Mouse (Mus musculus) cerebellum, adult 11-12 months (tissue): ENCODE measurements around the gene Spata33.
A peak's percentile ranks its signal among the peaks of the same experiment; 100 is the strongest.
"Not testable (repeated sequence)": the region's sequence is repeated elsewhere in the genome, so short reads cannot be mapped to it uniquely, and the experiment has no call there.

Source experiments
- DNase-seq: peaks from one replicate; pipeline ENCODE4 v3.0.0; 2022

The Spata33 gene

DNA sequence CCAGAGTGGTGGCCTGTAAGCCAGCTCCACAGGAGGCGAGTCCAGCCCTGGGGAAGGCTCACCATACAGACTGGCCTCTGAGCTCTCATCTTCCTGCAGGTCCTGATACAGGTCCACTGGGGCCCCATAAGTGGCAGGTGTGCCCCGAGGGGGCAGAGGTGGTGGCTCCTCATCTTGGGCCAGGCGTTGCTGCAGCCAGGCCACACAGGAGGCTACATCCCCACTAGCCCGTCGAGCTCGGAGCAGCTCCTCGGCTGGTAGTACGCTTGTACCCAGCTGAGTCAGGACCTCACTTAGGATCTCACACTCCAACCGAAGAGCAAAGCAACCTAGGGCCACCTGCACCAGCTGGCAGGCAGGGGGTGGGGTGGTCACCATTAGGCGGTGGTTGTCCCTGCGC is 21.1 kb downstream of the Spata33 start:
- DNase-seq, result no peak

DNA sequence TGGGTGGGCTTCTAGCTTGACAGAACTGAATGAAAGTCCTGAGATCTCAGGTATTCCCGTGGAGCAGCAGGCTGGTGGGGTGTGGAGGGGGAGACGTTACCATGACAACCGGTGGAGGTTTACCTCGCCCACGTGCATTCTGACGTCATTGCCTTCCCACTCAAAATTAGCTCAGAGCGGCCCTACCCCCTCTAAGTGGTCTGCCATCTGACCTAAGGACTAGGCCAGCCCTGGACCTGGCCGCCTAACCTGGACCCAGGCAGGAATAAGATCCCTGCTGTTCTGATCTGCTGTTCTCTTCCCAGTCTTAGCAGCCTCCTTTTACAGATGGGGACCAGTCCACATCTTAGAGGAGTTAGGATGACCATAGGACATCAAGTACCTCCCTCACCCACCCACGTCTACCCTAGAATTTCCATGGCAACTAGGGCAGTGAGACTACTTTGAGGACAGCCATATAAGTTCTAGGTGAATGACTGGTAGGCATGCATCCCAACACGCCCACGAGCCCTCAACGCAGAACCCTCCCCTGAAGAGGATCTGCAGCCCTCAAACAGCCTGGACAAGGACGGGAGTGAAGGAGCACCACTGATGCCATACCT is 22.4 kb downstream of the Spata33 start:
- DNase-seq, result peak; percentile 68

- DNase-seq, result peak; percentile 86
Measured at GRCm38 (mm10) chr8:123235520-123236497, 23.2 kb downstream of the Spata33 start, which contains the start of gene Spata2l. Gene Spata2l, minus strand, starts transcription at chr8:123236233.

DNA sequence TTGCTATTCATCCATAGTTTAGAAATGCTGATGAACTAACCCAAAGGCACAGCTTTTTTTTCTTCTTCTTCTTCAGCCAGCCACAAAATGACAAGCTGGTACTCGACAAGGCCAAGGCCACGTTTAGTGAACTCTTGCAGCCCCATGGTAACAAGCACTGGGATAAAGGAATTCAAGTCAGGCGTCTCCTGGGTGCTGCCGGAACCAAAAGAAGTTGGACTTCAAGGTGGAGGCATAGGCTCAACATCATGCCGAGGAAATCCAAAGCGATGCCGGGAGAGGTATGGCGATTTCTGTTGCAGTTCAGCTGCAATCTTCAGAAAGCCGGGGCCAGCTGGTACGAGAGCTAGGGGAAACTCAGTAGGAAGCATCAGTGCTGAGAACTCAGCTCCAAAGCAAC is 26.8 kb downstream of the Spata33 start:
- no peak for DNase-seq

GRCm38 (mm10) chr8:123242107-123242923 is 29.7 kb downstream of the Spata33 start:
- no peak for DNase-seq

DNA sequence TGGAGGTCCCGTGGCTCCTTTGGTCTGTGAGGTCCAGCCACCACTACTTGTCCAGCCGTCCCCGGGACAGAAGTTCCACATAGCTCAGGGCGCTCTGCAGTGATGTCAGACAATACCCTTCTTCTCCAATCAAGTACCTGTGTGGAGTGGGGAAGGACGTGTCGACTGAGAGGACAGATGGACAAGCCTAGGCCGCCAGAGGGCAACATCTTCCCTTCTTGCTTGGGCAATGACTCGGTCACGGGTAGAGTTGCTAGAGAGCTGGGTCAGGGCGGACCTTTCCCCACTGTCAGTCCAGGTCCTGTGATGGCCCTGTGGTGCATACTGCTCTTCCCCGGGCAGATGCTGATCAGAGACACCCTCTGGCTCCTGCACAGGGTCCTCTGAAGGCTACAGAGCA is 30.4 kb downstream of the Spata33 start:
- no peak for DNase-seq

DNA sequence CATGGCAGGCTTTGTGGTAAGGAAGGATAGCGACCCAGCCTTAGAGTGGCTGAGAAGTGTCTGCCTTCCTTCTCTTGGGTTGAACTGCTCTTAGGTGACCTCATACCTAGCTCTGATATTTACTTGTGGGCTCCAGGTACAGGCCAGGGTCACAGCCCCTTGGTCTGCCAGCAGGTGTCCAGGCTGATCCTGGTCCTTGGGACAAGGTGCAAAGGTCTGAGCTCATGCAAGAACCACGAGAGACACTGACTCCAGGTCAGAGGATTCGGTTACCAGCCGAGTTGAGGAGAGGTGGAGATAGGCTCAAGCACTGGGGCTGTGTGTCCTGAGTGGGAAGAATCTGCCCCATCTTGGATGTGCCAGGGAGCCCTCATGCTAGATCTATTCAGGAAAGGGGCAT is 31.8 kb downstream of the Spata33 start:
- DNase-seq, result no peak

DNA sequence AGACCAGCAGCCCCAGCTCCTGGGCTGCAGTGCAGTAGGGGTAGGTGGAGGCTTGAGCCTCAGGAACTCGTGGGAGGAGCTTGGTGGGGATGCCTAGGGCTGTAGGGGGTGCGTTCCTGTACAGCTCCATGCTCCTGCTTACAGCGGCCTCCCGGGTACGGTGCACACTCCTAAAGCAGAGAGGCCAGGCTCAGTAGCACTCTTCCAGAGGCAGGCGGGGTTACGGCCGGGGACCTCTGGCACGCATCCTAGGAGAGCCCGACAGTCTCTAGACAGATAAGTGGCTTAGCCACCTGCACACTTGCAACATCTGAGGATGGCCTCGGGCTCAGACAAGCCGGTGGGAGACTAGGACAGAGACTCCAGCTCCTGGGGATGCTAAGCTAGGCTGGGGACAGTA is 32.9 kb downstream of the Spata33 start:
- DNase-seq, result no peak

GRCm38 (mm10) chr8:123247748-123248147 is 35.1 kb downstream of the Spata33 start:
- no peak for DNase-seq

DNA sequence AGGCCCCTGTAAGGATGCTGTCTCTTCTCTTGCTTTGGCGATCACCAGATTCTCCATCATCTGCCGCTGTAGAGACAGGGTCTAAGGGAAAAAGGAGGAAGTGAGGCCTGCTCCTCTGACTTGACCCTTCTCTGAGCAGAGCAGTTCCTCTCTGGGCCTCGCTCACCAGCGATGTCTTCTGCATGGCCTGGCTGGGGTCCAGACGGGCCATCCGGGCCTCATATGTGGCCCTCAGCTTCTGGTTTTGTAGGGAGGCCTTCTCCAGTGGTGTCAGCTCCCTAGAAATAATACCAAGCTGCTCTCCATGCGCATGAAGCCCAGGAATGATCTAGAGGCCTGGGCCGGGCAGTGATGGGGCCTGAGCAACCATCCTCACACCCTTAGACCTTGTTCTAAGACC is 36.0 kb downstream of the Spata33 start:
- no peak for DNase-seq

DNA sequence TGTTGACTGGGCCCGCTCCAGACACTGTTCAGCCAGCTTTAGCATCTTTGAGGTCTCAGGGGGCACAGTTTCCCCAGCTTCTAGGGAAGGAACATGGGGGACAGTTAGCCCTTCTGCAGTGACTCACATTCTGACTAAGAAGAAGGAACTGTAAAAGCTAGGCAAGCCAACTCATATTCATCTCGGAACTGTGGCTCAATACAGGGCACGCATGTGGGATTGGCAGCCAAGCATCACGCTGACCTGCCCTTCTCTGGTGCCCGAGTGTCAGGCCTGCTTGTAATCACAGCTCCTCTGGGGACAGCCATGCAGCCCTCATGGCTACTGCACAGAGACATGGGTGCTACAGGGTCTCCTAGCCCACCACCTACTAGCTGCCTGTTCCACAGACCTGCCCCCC is 38.3 kb downstream of the Spata33 start:
- no peak for DNase-seq

- DNase-seq, result no peak
Measured at GRCm38 (mm10) chr8:123252925-123253324, 40.3 kb downstream of the Spata33 start.

GRCm38 (mm10) chr8:123253451-123254098 is 40.9 kb downstream of the Spata33 start:
- DNase-seq, result no peak

DNA sequence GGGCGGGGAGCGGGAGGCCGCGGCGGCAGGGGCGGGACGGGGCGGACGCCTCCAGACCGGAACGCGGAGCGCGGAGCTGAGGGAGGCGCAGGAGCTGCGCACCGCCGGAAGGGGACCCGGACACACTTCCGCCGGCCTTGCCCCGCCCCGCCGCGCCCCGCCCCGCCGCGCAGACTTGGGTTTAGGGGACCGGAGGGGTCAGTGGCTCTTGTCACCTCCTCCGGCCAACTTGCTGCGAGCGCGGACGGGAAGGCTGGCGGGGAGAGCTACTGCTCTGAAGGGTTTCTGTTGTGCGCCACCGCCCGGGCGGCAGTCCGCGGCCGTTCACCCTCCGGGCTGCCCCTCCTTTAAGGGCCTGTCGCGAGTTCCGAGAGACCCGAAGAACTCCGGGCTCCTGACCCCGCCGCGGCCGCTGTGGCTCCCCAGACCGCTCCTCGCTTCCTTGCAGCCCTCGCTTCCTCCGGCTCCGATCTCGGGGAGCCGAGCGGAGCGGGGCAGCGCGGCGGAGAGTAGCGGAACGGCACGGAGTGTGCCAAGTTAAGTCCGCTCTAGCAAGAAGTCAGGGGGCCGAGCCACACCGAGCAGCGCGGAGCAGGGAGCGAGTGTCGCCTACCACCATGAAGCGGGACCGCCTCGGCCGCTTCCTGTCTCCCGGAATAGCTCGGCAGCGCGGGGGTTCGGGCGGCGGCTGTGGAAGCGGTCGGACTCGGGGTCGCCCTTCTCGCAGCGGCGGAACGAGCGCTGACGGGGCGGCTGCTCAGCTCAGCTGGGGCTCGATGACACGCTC is 41.7 kb downstream of the Spata33 start, which contains the start of the genes Zfp276 and Vps9d1:
TSS of gene Zfp276 (plus strand) at position 97 of the 787 bp plus-strand sequence.
TSS of gene Vps9d1 (minus strand) at position 250 of the 787 bp plus-strand sequence.
- peak; percentile 78 for DNase-seq

GRCm38 (mm10) chr8:123255170-123255569 is 42.5 kb downstream of the Spata33 start:
- DNase-seq, result no peak

GRCm38 (mm10) chr8:123257114-123257513 is 44.5 kb downstream of the Spata33 start:
- DNase-seq, result no peak

- not testable (repeated sequence) for DNase-seq
Measured at GRCm38 (mm10) chr8:123257593-123257992, 45.0 kb downstream of the Spata33 start.

- no peak for DNase-seq
Measured at GRCm38 (mm10) chr8:123267926-123268656, 55.5 kb downstream of the Spata33 start.

- no peak for DNase-seq
Measured at GRCm38 (mm10) chr8:123271147-123271546, 58.5 kb downstream of the Spata33 start.
